Mouse (Mus musculus) ovary, adult 18-20 months (tissue): ENCODE results near the gene Adprh.

Source experiments
- DNase-seq: peaks from one replicate; pipeline ENCODE4 v3.0.0; 2022; ENCODE audit warnings: low spot score, mixed read lengths

Adprh gene

DNA sequence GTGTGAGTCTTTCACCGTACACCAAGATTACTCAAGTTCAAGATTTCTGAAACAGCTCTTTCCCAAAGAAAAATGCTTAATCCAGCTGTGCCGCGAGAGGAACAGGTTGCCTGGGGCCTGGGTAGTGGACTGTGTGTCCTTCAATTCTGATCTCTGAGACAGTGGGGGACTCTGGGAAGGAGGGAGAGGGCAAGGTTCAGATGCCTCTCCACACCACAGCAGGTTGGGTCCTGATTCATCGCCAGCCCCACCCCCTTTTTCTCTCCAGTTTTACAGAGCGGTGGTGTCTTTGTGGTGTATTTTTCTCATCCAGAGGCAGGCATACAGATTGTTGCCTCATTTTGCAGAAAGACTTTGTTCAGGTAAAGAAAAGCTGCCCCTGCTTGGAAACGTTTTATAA lies 54.2 kb downstream of the Adprh start:
- no peak for DNase-seq

DNA sequence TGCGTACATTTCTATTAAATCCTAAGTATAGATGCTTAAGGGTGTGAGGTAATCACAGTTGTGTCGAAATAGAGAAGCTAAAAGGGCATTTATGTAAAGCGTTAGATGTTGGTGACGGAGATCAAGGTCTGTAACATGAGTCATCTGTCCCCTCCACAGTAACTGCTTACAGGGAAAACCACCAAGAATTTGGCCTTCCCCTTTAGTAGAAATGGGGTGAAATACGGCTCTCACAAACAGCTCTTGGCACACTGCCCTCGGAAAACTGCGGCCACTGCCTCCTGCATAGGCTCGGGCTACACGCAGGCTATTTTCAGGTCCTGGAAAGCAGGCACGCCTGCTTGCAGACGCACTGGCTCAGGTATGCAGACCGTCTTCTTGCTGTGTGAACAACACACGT lies 56.3 kb downstream of the Adprh start:
- DNase-seq, result peak; percentile 79

DNA sequence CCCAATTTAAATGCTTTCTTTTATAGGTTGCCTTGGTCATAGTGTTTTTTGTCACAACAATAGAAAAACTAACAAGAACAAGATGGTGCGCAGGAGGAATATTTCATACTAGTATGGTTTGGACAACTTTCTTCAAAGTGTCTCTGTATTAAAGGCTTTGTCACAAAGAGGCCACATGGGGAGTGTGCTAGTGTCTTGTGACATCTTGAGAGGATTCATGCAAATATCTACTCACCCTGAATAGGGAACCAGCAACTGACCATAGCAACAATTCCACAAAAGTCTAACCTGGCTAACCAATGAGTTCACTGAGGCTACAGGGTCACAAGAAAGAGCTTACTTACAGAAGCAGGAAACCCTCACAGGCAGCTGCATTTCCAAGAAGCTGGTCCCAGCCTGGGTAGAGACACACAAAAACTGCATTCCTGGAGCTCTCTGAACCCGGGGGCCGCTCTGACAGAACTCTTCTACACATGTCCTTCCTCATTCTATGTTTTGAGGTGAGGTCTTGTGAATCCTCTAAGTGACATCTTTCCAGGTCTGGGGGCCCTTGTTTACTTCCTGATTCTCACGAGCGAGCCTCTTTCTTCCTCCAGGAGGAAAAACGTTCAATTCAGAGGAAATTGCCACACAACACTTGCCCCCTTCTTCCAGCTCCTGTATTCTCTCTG lies 57.3 kb downstream of the Adprh start:
- no peak for DNase-seq

DNA sequence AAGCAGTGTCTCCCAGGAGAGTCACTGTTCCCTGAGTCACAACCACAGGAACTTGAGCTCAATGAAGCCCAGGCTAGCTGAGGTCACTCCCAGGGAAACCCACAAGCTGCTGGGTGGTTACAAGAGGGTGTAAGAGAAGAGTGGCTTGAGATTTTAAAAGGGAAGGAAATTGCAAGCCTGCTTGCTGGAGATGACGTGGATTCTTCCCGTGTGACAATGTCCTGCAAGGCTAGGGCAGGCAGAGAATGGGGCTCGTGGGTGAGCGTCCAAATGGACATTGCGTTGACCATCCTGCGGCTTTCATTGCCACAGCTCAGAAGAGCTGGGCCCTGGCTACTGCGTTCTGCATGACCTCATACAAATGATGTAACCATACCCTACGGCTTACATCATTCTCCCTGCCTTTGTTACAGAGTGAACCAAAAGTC lies 58.3 kb downstream of the Adprh start:
- no peak for DNase-seq
